Mouse (Mus musculus) lung, adult 2 months (tissue): Measurements from ENCODE around the gene Upf1.

Experiments used
- CTCF ChIP-seq: fragments of 200-500 bp; IDR thresholded peaks from 2 replicates; pipeline ENCODE4 v1.5.1; 2011; ENCODE audit warnings: mild to moderate bottlenecking, low read length, control low read depth; ENCODE audit not compliant: insufficient read depth
- POLR2A ChIP-seq: fragments of 200-500 bp; IDR thresholded peaks from 2 replicates; pipeline ENCODE4 v1.6.1; 2011; ENCODE audit warnings: low read depth, mild to moderate bottlenecking, control low read depth, low read length, borderline replicate concordance; ENCODE audit errors: extremely low read depth

GRCm38 (mm10) chr8:70342007-70342406 is 11.1 kb downstream of the Upf1 start:
- TF ChIP-seq POLR2A (no peak), CTCF (no peak)
